Mouse (Mus musculus) stomach, postnatal 0 days (tissue): ENCODE measurements around the gene Olfr1065. TPM values are rescaled to one million over a fixed set of nuclear protein-coding genes. Genes with fewer than 3 reads are reported as not detected.
A peak's percentile ranks its signal among the peaks of the same experiment; 100 is the strongest.
"Not testable (repeated sequence)": the region's sequence is repeated elsewhere in the genome, so short reads cannot be mapped to it uniquely, and the experiment has no call there.

Source experiments
- ATAC-seq: fragments of 200-750 bp; cut with Nextera tagmentation; 2 replicates; pipeline ENCODE4 v1.8.0; 2017; ENCODE audit not compliant: low FRiP score, low TSS enrichment
- DNase-seq: peaks from one replicate; pipeline ENCODE4 v3.0.0-alpha.2; 2016; ENCODE audit warnings: low spot score
- H3K27ac ChIP-seq: fragments of 300-500 bp; sonication (generic); replicated peaks from 2 replicates; pipeline ENCODE4 v1.5.1; 2014; ENCODE audit warnings: mild to moderate bottlenecking, control low read depth
- H3K27me3 ChIP-seq: fragments of 300-500 bp; sonication (generic); 2 replicates; pipeline ENCODE4 v1.6.1; 2014; ENCODE audit warnings: low read length; ENCODE audit not compliant: control insufficient read depth, insufficient read depth
- H3K36me3 ChIP-seq: fragments of 300-500 bp; sonication (generic); 2 replicates; pipeline ENCODE4 v1.6.1; 2014; ENCODE audit warnings: low read length, mixed read lengths; ENCODE audit not compliant: control insufficient read depth, insufficient read depth
- H3K4me1 ChIP-seq: fragments of 300-500 bp; sonication (generic); replicated peaks from 2 replicates; pipeline ENCODE4 v1.6.1; 2014; ENCODE audit warnings: antibody characterized with exemption; ENCODE audit not compliant: control insufficient read depth, insufficient read depth
- H3K4me2 ChIP-seq: fragments of 300-500 bp; sonication (generic); replicated peaks from 2 replicates; pipeline ENCODE4 v1.6.1; 2014; ENCODE audit warnings: low read depth, mild to moderate bottlenecking, control low read depth, moderate library complexity
- H3K4me3 ChIP-seq: fragments of 300-500 bp; sonication (generic); 2 replicates; pipeline ENCODE4 v1.5.1; 2014; ENCODE audit warnings: low read depth, low read length, control low read depth
- H3K9ac ChIP-seq: fragments of 300-500 bp; sonication (generic); 2 replicates; pipeline ENCODE4 v1.6.1; 2014; ENCODE audit warnings: mild to moderate bottlenecking, low read length, control low read depth, mixed read lengths
- H3K9me3 ChIP-seq: fragments of 300-500 bp; sonication (generic); 2 replicates; pipeline ENCODE4 v1.6.1; 2016; ENCODE audit warnings: low read length; ENCODE audit not compliant: control insufficient read depth
- CTCF ChIP-seq: IDR thresholded peaks from 2 replicates; pipeline ENCODE4 v1.5.1; 2016; ENCODE audit warnings: antibody characterized with exemption, low read depth, mild to moderate bottlenecking, moderate library complexity
- EP300 ChIP-seq: optimal IDR thresholded peaks from 2 replicates; pipeline ENCODE3; 2016; ENCODE audit warnings: antibody characterized with exemption
- WGBS: fragments of 180-500 bp; shearing (Covaris S2); extraction: QIAGEN DNeasy Blood & Tissue Kit; methylation state at CpG from one replicate; pipeline ENCODE4 v1.1.7; 2014; 5-methylcytosine and 5-hydroxymethylcytosine counted together
- polyA plus RNA-seq: library from polyadenylated mRNA; unstranded; fragments of >200 nt; fragmentation: Nextera tagmentation; extraction: Ambion mirVana; gene quantifications from 2 replicates; pipeline ENCODE4 v1.2.1, GENCODE M21; 2015

Gene Olfr1065
- not detected in 2 replicates for polyA plus RNA-seq

DNA sequence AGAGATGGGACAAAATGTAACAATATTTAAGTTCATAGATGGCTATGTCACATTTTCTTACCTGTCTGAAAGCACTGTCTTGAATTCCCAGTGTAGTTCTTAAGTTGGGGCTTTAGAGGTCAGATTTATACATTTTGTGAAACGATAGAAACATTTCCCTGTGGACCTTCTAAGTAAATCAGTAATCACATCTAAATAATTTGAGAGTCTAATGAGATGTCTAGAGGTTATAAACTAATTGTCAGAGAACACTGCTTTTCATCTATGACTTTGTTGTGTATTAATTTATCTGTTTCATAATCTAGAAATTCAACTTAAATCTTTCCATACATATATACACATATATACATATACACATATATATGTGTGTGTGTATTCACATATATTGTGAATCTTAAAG lies at the start of gene Olfr1065:
Gene Olfr1065, minus strand, starts transcription at position 101 of the 400 bp plus-strand sequence.
- H3K9ac ChIP-seq, H3K27ac ChIP-seq, H3K9me3 ChIP-seq, H3K4me3 ChIP-seq, H3K4me2 ChIP-seq, DNase-seq, H3K36me3 ChIP-seq, H3K27me3 ChIP-seq, H3K4me1 ChIP-seq, ATAC-seq: not testable (repeated sequence)
- no CpG with 5 or more reads among the region's 1 CpGs for WGBS

GRCm38 (mm10) chr2:86487286-86487685 lies 36.9 kb upstream of the Olfr1065 start, which contains the start of gene Olfr228:
TSS of gene Olfr228 (minus strand) at chr2:86487386.
- H3K9ac ChIP-seq, result no peak within 1 kb of the TSS
- H3K4me3 ChIP-seq, result no peak within 1 kb of the TSS
- 32% methylated on average over 1 of the region's 1 CpGs for WGBS
- no peak within 1 kb of the TSS for H3K4me2 ChIP-seq
- TF ChIP-seq EP300 (no peak), CTCF (no peak)
- H3K36me3 ChIP-seq, result no peaks in the 10 kb centered on the region
- no peaks in the 10 kb centered on the region for H3K27me3 ChIP-seq
- no peak within 1 kb of the TSS for H3K27ac ChIP-seq
- H3K9me3 ChIP-seq, result no peaks in the 10 kb centered on the region
- no peak for DNase-seq
- ATAC-seq, result no peak
- H3K4me1 ChIP-seq, result no peaks in the 10 kb centered on the region

- Histone ChIP-seq H3K4me3 (no peak overlapping the region), H3K9me3 (no peaks in the 10 kb centered on the region), H3K4me2 (0 out of 2 replicates have a peak overlapping the region, but pooled peaks have one; percentile 33), H3K9ac (no peak overlapping the region), H3K4me1 (no peaks in the 10 kb centered on the region), H3K27me3 (no peaks in the 10 kb centered on the region), H3K27ac (no peak overlapping the region), H3K36me3 (no peaks in the 10 kb centered on the region)
- ATAC-seq (no peak), DNase-seq (peak; percentile 43)
- TF ChIP-seq CTCF, result peak; percentile 80
- TF ChIP-seq EP300, result no peak
- 21% methylated on average over 10 of the region's 10 CpGs for WGBS
Measured at GRCm38 (mm10) chr2:86464442-86465109, 14.2 kb upstream of the Olfr1065 start.

DNA sequence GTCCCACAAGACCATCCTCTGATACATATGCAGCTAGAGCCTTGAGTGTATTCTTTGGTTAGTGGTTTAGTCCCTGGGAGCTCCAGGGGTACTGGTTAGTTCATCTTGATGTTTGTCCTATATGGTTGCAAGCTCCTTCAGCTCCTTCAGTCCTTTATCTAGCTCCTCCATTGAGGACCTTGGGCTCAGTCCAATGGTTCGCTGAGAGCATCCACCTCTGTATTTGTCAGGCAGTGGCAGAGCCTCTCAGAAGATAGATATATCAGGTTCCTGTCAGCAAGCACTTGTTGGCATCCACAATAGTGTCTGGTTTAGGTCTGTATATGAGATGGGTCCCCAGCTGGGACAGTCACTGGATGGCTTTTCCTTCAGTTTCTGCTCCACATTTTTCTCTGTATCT lies 10.0 kb upstream of the Olfr1065 start:
- DNase-seq, result no peak
- no peak overlapping the region for H3K4me3 ChIP-seq
- 77% methylated on average over 1 of the region's 1 CpGs for WGBS

DNA sequence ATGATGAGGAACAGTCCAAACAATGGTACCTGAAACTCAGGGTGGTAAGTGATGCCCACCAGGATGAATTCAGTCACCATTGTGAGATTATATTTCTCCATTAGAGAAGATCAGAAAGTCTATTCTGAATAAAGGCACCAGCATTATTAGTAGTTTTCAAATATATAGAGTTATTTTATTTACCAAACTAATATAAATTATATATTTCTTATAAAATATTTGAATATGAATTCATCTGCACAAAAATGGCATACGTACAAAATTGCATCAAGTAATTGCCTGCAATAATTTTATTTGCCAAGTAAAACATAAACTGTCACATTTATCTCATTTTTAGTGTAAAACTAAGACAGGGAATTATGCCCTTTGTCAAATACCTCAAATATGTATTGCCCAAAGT lies 5.8 kb upstream of the Olfr1065 start, which contains the start of gene Olfr1066:
Gene Olfr1066, minus strand, starts transcription at position 101 of the 400 bp plus-strand sequence.
- Histone ChIP-seq H3K36me3 (no peaks in the 10 kb centered on the region), H3K27ac (no peak within 1 kb of the TSS), H3K9me3 (no peaks in the 10 kb centered on the region), H3K9ac (no peak within 1 kb of the TSS), H3K4me3 (no peak within 1 kb of the TSS), H3K4me2 (no peak within 1 kb of the TSS), H3K27me3 (no peaks in the 10 kb centered on the region), H3K4me1 (no peaks in the 10 kb centered on the region)
- WGBS, result 75% methylated on average over 1 of the region's 1 CpGs
- ATAC-seq (no peak), DNase-seq (no peak)
- TF ChIP-seq EP300 (no peak), CTCF (no peak)

More for the DNA sequence above, 10.0 kb upstream of the Olfr1065 start:
- TF ChIP-seq EP300 (no peak), CTCF (no peak)
- Histone ChIP-seq H3K4me1 (no peaks in the 10 kb centered on the region), H3K27ac (no peak overlapping the region), H3K36me3 (no peaks in the 10 kb centered on the region), H3K4me2 (no peak overlapping the region), H3K9me3 (no peaks in the 10 kb centered on the region), H3K27me3 (no peaks in the 10 kb centered on the region), H3K9ac (no peak overlapping the region)
- no peak for ATAC-seq

GRCm38 (mm10) chr2:86442101-86442500 lies 8.3 kb downstream of the Olfr1065 start:
- not testable (repeated sequence) for H3K9me3 ChIP-seq, H3K27ac ChIP-seq, H3K4me2 ChIP-seq, ATAC-seq, H3K9ac ChIP-seq, H3K27me3 ChIP-seq, H3K4me1 ChIP-seq, H3K4me3 ChIP-seq, H3K36me3 ChIP-seq, DNase-seq
- WGBS, result 62% methylated on average over 1 of the region's 1 CpGs

DNA sequence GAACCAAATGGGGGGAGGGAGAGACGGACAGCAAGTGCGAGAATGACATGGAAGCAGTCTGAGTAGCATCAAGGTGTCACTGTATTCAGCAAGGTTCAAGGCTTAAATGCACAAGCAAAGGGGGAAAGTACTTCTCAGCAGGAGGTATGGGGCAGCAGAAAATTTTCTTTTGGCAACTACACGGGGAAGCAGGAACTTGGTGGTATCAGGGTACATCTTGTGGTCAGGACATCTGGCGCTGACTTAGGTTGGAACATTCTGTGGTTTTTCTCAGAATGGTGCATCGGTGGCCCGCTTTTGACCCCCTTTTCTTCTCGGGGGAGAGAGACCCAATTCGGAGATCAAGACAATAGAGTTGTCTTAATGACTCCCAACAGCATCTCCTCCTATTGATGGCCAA lies 21.9 kb downstream of the Olfr1065 start:
- H3K9me3 ChIP-seq, H3K36me3 ChIP-seq, ATAC-seq, H3K27ac ChIP-seq, H3K9ac ChIP-seq, H3K4me2 ChIP-seq, H3K27me3 ChIP-seq, H3K4me3 ChIP-seq, H3K4me1 ChIP-seq, DNase-seq: not testable (repeated sequence)
- 88% methylated on average over 8 of the region's 8 CpGs for WGBS

GRCm38 (mm10) chr2:86426649-86427048 lies 23.7 kb downstream of the Olfr1065 start, which contains the start of gene Olfr1062:
TSS of gene Olfr1062 (minus strand) at chr2:86426749.
- ATAC-seq, H3K27ac ChIP-seq, H3K36me3 ChIP-seq, H3K9ac ChIP-seq, H3K4me3 ChIP-seq, H3K9me3 ChIP-seq, H3K27me3 ChIP-seq, H3K4me1 ChIP-seq, DNase-seq, H3K4me2 ChIP-seq: not testable (repeated sequence)
